Mouse (Mus musculus) midbrain, postnatal 0 days (tissue): ENCODE data around the gene Tbx4. TPM values are rescaled to one million over a fixed set of nuclear protein-coding genes. Genes with fewer than 3 reads are reported as not detected.

Experiments
- ATAC-seq: fragments of 200-750 bp; cut with Nextera tagmentation; 2 replicates; pipeline ENCODE4 v1.8.0; 2017; ENCODE audit warnings: moderate number of reproducible peaks, mild to moderate bottlenecking, moderate TSS enrichment, moderate library complexity; ENCODE audit not compliant: low FRiP score
- DNase-seq: peaks from one replicate; pipeline ENCODE4 v3.0.0-alpha.2; 2015; ENCODE audit warnings: low spot score
- H3K27ac ChIP-seq: fragments of 300-500 bp; sonication (generic); 2 replicates; pipeline ENCODE4 v1.5.1; 2014; ENCODE audit warnings: low read depth, mild to moderate bottlenecking, low read length, mixed read lengths
- H3K27me3 ChIP-seq: fragments of 300-500 bp; sonication (generic); 2 replicates; pipeline ENCODE4 v1.6.1; 2014; ENCODE audit warnings: low read length, control low read depth, mixed read lengths; ENCODE audit not compliant: insufficient read depth
- H3K36me3 ChIP-seq: fragments of 300-500 bp; sonication (generic); 2 replicates; pipeline ENCODE4 v1.6.1; 2014; ENCODE audit warnings: low read length, control low read depth, mixed read lengths; ENCODE audit not compliant: insufficient read depth
- H3K4me1 ChIP-seq: fragments of 300-500 bp; sonication (generic); 2 replicates; pipeline ENCODE4 v1.6.1; 2014; ENCODE audit warnings: mild to moderate bottlenecking, control low read depth, antibody characterized with exemption, low read length, mixed read lengths; ENCODE audit not compliant: insufficient read depth
- H3K4me2 ChIP-seq: fragments of 300-500 bp; sonication (generic); 2 replicates; pipeline ENCODE4 v1.6.1; 2014; ENCODE audit warnings: low read depth, mild to moderate bottlenecking, low read length, mixed read lengths; ENCODE audit not compliant: poor library complexity, severe bottlenecking
- H3K4me3 ChIP-seq: fragments of 300-500 bp; sonication (generic); 2 replicates; pipeline ENCODE4 v1.5.1; 2014; ENCODE audit warnings: low read depth, mild to moderate bottlenecking, low read length, moderate library complexity
- H3K9ac ChIP-seq: fragments of 300-500 bp; sonication (generic); replicated peaks from 2 replicates; pipeline ENCODE4 v1.6.1; 2014; ENCODE audit warnings: mild to moderate bottlenecking, low read length, moderate library complexity, mixed read lengths; ENCODE audit not compliant: poor library complexity, severe bottlenecking
- H3K9me3 ChIP-seq: fragments of 300-500 bp; sonication (generic); 2 replicates; pipeline ENCODE4 v1.6.1; 2016; ENCODE audit warnings: low read length, control low read depth
- CTCF ChIP-seq: IDR thresholded peaks from 2 replicates; pipeline ENCODE4 v1.5.1; 2016; ENCODE audit warnings: antibody characterized with exemption, mild to moderate bottlenecking
- WGBS: fragments of 180-500 bp; shearing (Covaris S2); extraction: QIAGEN DNeasy Blood & Tissue Kit; methylation state at CpG from one replicate; pipeline ENCODE4 v1.1.7; 2014; 5-methylcytosine and 5-hydroxymethylcytosine counted together
- polyA plus RNA-seq: library from polyadenylated mRNA; unstranded; fragments of >200 nt; fragmentation: Nextera tagmentation; extraction: Ambion mirVana; gene quantifications from 2 replicates; pipeline ENCODE4 v1.2.1, GENCODE M21; 2015
- total RNA-seq: library from RNA; depleted of rRNA; stranded (reverse); fragments of >200 nt; gene quantifications from 2 replicates; pipeline ENCODE4 v1.2.3, GENCODE M21; 2014

The Tbx4 gene
- total and polyA plus RNA-seq, 2 experiments from 2014 or later = 0.20 to 0.27 TPM

DNA sequence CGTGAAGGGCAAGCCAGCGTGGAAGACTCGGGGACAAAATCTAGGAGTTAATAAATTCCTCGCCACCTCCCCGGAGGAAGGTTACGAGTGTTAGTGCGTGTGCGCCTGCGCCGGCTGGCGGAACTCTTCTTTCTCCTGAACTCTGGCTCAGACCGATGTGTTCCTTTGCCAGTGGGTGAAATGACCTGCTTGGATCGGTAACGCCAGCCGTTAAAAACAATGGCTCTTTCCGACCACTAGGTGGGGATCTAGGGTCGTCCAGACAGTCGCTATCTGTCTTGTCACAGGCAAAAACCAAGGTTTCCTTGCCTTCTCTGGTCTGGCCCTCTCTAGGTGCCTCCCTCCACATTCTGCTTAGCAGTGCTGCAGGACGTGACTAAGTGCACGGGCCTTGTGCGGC is 37.2 kb upstream of the Tbx4 start:
- H3K36me3 ChIP-seq = no peaks in the 10 kb centered on the region
- 1% methylated on average over 21 of the region's 21 CpGs for WGBS
- H3K4me1 ChIP-seq = 0 out of 2 replicates have a peak, but pooled peaks cover 2% of the 10 kb centered on the region
- no peak overlapping the region for H3K27ac ChIP-seq
- H3K4me2 ChIP-seq = peak overlapping the region; percentile 45
- peaks cover 33% of the 10 kb centered on the region for H3K27me3 ChIP-seq
- ATAC-seq (peak; percentile 66; the same call in 1 of the 2 replicates), DNase-seq (peak; percentile 87)
- no peaks in the 10 kb centered on the region for H3K9me3 ChIP-seq
- H3K9ac ChIP-seq = no peak overlapping the region
- H3K4me3 ChIP-seq = peak overlapping the region; percentile 20; the same call in 1 of the 2 replicates
- TF ChIP-seq CTCF = peak; percentile 96

DNA sequence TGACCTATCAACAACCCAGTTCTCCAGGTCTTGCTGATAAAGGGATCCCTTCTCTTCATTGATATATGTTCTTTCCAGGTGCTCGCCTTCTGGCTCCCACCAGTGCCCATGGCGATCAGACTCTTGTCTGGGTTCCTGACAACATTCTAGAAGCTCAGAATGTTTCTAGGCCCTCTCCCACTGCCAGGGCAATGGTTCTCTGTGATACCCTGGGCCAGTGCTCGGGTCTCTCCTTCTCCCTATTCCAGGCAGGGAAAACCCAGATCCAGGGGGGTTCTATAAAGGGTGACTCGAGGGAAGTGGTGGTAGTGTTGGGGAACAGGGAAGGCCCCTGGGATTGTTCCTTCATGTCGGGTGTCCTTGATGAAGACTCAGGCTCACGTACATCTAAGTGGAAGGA is 36.0 kb upstream of the Tbx4 start, which contains the start of gene Gm11444:
Gene Gm11444, minus strand, starts transcription at position 101 of the 400 bp plus-strand sequence.
- H3K27me3 ChIP-seq = peaks cover 23% of the 10 kb centered on the region
- H3K36me3 ChIP-seq = no peaks in the 10 kb centered on the region
- 86% methylated on average over 6 of the region's 6 CpGs for WGBS
- H3K9me3 ChIP-seq = no peaks in the 10 kb centered on the region
- H3K27ac ChIP-seq = no peak within 1 kb of the TSS
- no peak for DNase-seq
- H3K4me1 ChIP-seq = no peaks in the 10 kb centered on the region
- H3K9ac ChIP-seq = no peak within 1 kb of the TSS
- no peak for ATAC-seq
- TF ChIP-seq CTCF = no peak
- H3K4me3 ChIP-seq = no peak within 1 kb of the TSS
- H3K4me2 ChIP-seq = peak within 1 kb of the TSS; percentile 45

DNA sequence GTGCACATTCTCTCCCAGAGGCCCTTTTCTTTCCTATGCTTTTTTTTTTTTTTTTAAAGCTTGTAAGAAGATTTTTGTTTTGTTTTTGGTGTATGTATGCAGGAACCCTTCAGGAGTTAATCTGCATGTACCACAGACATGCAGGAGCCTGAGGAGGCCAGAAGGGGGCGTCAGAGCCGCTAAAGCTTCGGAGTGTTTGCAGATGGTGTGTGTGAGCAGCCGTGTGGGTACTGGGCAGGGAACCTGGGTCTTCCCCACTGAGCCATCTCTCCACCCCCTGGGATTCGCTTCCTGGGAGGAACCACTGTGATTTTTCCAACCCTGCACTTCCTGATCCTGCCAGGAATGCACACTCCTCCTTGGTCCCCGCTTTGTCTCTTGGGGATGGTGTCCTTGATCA is 35.5 kb upstream of the Tbx4 start:
- TF ChIP-seq CTCF = peak; percentile 44
- Histone ChIP-seq H3K4me3 (no peak overlapping the region), H3K27ac (no peak overlapping the region), H3K4me1 (no peaks in the 10 kb centered on the region), H3K4me2 (no peak overlapping the region), H3K9me3 (no peaks in the 10 kb centered on the region), H3K27me3 (peaks cover 18% of the 10 kb centered on the region), H3K36me3 (no peaks in the 10 kb centered on the region), H3K9ac (no peak overlapping the region)
- no peak for ATAC-seq
- DNase-seq = no peak
- WGBS = 36% methylated on average over 6 of the region's 6 CpGs

- no peaks in the 10 kb centered on the region for H3K4me1 ChIP-seq
- no peaks in the 10 kb centered on the region for H3K36me3 ChIP-seq
- no peak overlapping the region for H3K4me3 ChIP-seq
- no peaks in the 10 kb centered on the region for H3K27me3 ChIP-seq
- H3K4me2 ChIP-seq = no peak overlapping the region
- WGBS = 7% methylated on average over 6 of the region's 6 CpGs
- no peaks in the 10 kb centered on the region for H3K9me3 ChIP-seq
- no peak overlapping the region for H3K27ac ChIP-seq
- TF ChIP-seq CTCF = no peak
- ATAC-seq (no peak), DNase-seq (peak; percentile 46)
- no peak overlapping the region for H3K9ac ChIP-seq
Measured at GRCm38 (mm10) chr11:85857997-85858698, 28.1 kb upstream of the Tbx4 start.

DNA sequence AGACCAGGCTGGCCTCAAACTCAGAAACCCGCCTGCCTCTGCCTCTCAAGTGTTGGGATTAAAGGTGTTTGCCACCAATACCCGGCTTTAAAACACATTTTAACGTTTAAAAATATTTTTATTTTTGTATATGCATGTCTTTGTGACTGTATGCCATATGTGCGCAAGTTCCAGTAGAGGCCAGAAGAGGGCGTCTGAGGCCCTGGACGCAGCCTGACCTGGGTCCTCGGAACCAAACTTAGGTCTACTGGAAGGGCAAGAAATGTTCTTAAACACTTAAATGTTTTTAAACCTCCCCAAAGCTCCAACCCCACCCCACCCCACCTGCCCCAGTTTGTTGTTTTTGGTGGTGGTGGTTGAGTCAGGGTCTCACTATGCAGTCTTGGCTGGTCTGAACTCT is 21.9 kb upstream of the Tbx4 start:
- H3K4me2 ChIP-seq = no peak overlapping the region
- H3K27me3 ChIP-seq = no peaks in the 10 kb centered on the region
- DNase-seq (no peak), ATAC-seq (no peak)
- H3K4me1 ChIP-seq = no peaks in the 10 kb centered on the region
- WGBS = 39% methylated on average over 7 of the region's 7 CpGs
- no peak overlapping the region for H3K27ac ChIP-seq
- no peak overlapping the region for H3K4me3 ChIP-seq
- H3K9me3 ChIP-seq = no peaks in the 10 kb centered on the region
- peak; percentile 48 for TF ChIP-seq CTCF
- no peak overlapping the region for H3K9ac ChIP-seq
- no peaks in the 10 kb centered on the region for H3K36me3 ChIP-seq

- 59% methylated on average over 24 of the region's 24 CpGs for WGBS
- Histone ChIP-seq H3K4me1 (no peaks in the 10 kb centered on the region), H3K36me3 (no peaks in the 10 kb centered on the region), H3K4me2 (no peak overlapping the region), H3K4me3 (no peak overlapping the region), H3K27ac (no peak overlapping the region), H3K27me3 (no peaks in the 10 kb centered on the region; the same call in 1 of the 2 replicates), H3K9me3 (no peaks in the 10 kb centered on the region), H3K9ac (no peak overlapping the region)
- TF ChIP-seq CTCF = no peak
- DNase-seq = no peak
- no peak for ATAC-seq
Measured at GRCm38 (mm10) chr11:85876059-85876788, 10.0 kb upstream of the Tbx4 start.
